Mouse (Mus musculus): ENCODE data around the gene Chil1.

GRCm38 (mm10) chr1:134161399-134161798 is 20.6 kb upstream of the Chil1 start:
- TF ChIP-seq POLR2A (IDR thresholded peaks at IDR 0.05; ENCODE audit: borderline replicate concordance, extremely low read depth, insufficient read depth, insufficient read length, poor library complexity, severe bottlenecking): no peak
- TF ChIP-seq CTCF (IDR thresholded peaks at IDR 0.05; ENCODE audit: borderline replicate concordance, extremely low read depth, insufficient read depth, insufficient read length): no peak

All from brain, embryonic 14.5 days (tissue).